Mouse (Mus musculus): ENCODE measurements at regions not wholly inside any gene's neighbourhood (a gene's known extent, or its start where the extent isn't known, plus 50 kb on each side); places are given as distances from the start of the nearest gene placed in this dataset.

- TF ChIP-seq CTCF (IDR thresholded peaks at IDR 0.05): no peak
- no peak for TF ChIP-seq EP300 (IDR thresholded peaks at IDR 0.05)
- H3K27ac ChIP-seq (ENCODE audit: low read length): no peak overlapping the region
- 60% methylated on average over 1 of the region's 1 CpGs for whole genome bisulfite sequencing
- no peaks in the 10 kb centered on the region for H3K27me3 ChIP-seq (replicated peaks; ENCODE audit: insufficient read depth, low read length)
- no peak overlapping the region for H3K4me3 ChIP-seq (ENCODE audit: low read depth, low read length)
- no peak overlapping the region for H3K9ac ChIP-seq (replicated peaks; ENCODE audit: low read depth)
- no peaks in the 10 kb centered on the region for H3K36me3 ChIP-seq (ENCODE audit: insufficient read depth, low read length)
- peaks cover 15% of the 10 kb centered on the region for H3K4me1 ChIP-seq (ENCODE audit: insufficient read depth, low read depth, low read length)
- H3K9me3 ChIP-seq (ENCODE audit: low read length): no peaks in the 10 kb centered on the region
- DNase-seq (ENCODE audit: low spot score) (no peak), ATAC-seq (no peak)
- no peak overlapping the region for H3K4me2 ChIP-seq (replicated peaks; ENCODE audit: low read depth, low read length)
These were observed 325.5 kb upstream of the Npvf start for GRCm38 (mm10) chr6:50979764-50980163.

GRCm38 (mm10) chr6:50980311-50980710 lies 326.1 kb upstream of the Npvf start:
- peaks cover 15% of the 10 kb centered on the region for H3K4me1 ChIP-seq (ENCODE audit: insufficient read depth, low read depth, low read length)
- 81% methylated on average over 4 of the region's 4 CpGs for WGBS
- no peak overlapping the region for H3K4me2 ChIP-seq (replicated peaks; ENCODE audit: low read depth, low read length)
- H3K27ac ChIP-seq (ENCODE audit: low read length): no peak overlapping the region
- no peak for TF ChIP-seq EP300 (IDR thresholded peaks at IDR 0.05)
- no peak for TF ChIP-seq CTCF (IDR thresholded peaks at IDR 0.05)
- H3K9ac ChIP-seq (replicated peaks; ENCODE audit: low read depth): no peak overlapping the region
- no peaks in the 10 kb centered on the region for H3K9me3 ChIP-seq (ENCODE audit: low read length)
- H3K4me3 ChIP-seq (ENCODE audit: low read depth, low read length): no peak overlapping the region
- ATAC-seq (no peak), DNase-seq (ENCODE audit: low spot score) (no peak)
- H3K27me3 ChIP-seq (replicated peaks; ENCODE audit: insufficient read depth, low read length): no peaks in the 10 kb centered on the region
- no peaks in the 10 kb centered on the region for H3K36me3 ChIP-seq (ENCODE audit: insufficient read depth, low read length)

DNA sequence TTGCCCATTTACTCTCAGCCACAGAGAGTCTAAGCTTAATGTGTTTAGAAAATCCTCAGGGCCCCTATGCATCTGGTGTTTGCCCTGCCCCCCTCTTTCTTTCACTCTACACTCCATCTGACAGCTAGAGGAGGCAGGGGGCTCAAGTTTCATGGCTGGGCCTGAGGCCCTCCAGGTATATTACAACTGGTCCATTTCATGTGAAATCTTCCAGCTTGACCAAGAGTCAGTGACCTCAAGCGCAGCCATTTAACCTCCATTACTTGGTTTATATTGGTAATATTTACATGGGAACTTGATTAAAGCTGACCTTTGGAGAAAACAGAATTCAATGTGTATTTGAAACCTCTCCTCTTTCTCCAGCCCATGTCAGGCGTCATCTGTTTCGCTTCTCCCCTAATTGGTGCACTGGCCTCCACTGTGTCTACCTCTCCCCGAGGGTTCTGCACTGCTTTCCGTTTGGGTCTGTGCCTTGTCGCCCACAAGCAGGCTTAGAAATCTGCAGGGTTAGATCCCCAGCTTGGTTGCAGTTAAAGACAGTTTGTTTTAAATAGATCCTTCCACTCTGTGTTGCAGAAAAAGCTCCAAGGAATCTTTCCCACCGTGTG lies 327.6 kb upstream of the Npvf start:
- ATAC-seq: no peak
- H3K36me3 ChIP-seq (ENCODE audit: insufficient read depth, low read length): no peaks in the 10 kb centered on the region
- H3K9ac ChIP-seq (replicated peaks; ENCODE audit: low read depth): no peak overlapping the region
- no peak overlapping the region for H3K27ac ChIP-seq (ENCODE audit: low read length)
- H3K9me3 ChIP-seq (ENCODE audit: low read length): no peaks in the 10 kb centered on the region
- peaks cover 13% of the 10 kb centered on the region for H3K4me1 ChIP-seq (ENCODE audit: insufficient read depth, low read depth, low read length)
- no peaks in the 10 kb centered on the region for H3K27me3 ChIP-seq (replicated peaks; ENCODE audit: insufficient read depth, low read length)
- WGBS: 56% methylated on average over 7 of the region's 7 CpGs
- TF ChIP-seq CTCF (IDR thresholded peaks at IDR 0.05): no peak
- TF ChIP-seq EP300 (IDR thresholded peaks at IDR 0.05): no peak
- no peak overlapping the region for H3K4me2 ChIP-seq (replicated peaks; ENCODE audit: low read depth, low read length)
- no peak overlapping the region for H3K4me3 ChIP-seq (ENCODE audit: low read depth, low read length)
- no peak for DNase-seq (ENCODE audit: low spot score)

GRCm38 (mm10) chr6:50982856-50983255 lies 328.6 kb upstream of the Npvf start:
- no peaks in the 10 kb centered on the region for H3K9me3 ChIP-seq (ENCODE audit: low read length)
- H3K27ac ChIP-seq (ENCODE audit: low read length): no peak overlapping the region
- ATAC-seq (no peak), DNase-seq (ENCODE audit: low spot score) (no peak)
- no peak overlapping the region for H3K4me3 ChIP-seq (ENCODE audit: low read depth, low read length)
- no peak overlapping the region for H3K4me2 ChIP-seq (replicated peaks; ENCODE audit: low read depth, low read length)
- 57% methylated on average over 4 of the region's 4 CpGs for WGBS
- no peaks in the 10 kb centered on the region for H3K36me3 ChIP-seq (ENCODE audit: insufficient read depth, low read length)
- no peaks in the 10 kb centered on the region for H3K27me3 ChIP-seq (replicated peaks; ENCODE audit: insufficient read depth, low read length)
- TF ChIP-seq EP300 (IDR thresholded peaks at IDR 0.05) (no peak), CTCF (IDR thresholded peaks at IDR 0.05) (no peak)
- H3K9ac ChIP-seq (replicated peaks; ENCODE audit: low read depth): no peak overlapping the region
- H3K4me1 ChIP-seq (ENCODE audit: insufficient read depth, low read depth, low read length): peaks cover 2% of the 10 kb centered on the region

DNA sequence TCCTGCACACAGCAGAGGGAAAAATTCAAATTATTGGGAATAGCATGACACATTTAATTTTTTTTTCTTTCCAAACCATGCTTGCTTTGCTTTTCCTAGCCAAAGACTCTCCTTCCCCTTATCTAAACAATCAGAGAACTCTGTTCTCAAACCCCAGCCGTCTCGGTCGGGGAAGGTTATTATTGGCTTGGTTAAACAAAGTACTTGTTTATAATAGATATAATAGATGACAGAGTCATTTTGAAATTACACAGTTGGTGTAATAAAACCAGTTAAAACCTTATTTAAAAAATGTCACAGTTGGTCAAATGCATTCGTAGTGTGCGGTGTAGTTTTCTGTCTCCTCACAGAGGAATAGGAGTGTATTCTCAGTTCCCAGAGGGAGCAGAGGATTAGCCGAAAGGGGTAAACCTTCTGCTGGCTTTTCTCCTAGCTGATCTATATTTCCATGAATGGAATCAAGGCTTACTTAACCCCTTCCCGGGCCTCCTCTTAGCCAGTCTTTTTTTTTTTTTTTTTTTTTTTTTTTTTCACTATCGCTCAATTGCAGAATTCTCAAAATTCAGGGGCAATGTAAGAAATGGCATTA lies 329.4 kb upstream of the Npvf start:
- H3K27ac ChIP-seq (ENCODE audit: low read length): no peak overlapping the region
- no peak for DNase-seq (ENCODE audit: low spot score)

GRCm38 (mm10) chr6:50984157-50984905 lies 330.1 kb upstream of the Npvf start:
- DNase-seq (ENCODE audit: low spot score) (no peak), ATAC-seq (peak; percentile 38; the same call in 1 of the 2 replicates)
- TF ChIP-seq CTCF (IDR thresholded peaks at IDR 0.05) (no peak), EP300 (IDR thresholded peaks at IDR 0.05) (no peak)
- Histone ChIP-seq H3K27me3 (replicated peaks; ENCODE audit: insufficient read depth, low read length) (no peaks in the 10 kb centered on the region), H3K36me3 (ENCODE audit: insufficient read depth, low read length) (no peaks in the 10 kb centered on the region), H3K9me3 (ENCODE audit: low read length) (no peaks in the 10 kb centered on the region), H3K9ac (replicated peaks; ENCODE audit: low read depth) (no peak overlapping the region), H3K27ac (ENCODE audit: low read length) (no peak overlapping the region), H3K4me3 (ENCODE audit: low read depth, low read length) (no peak overlapping the region), H3K4me2 (replicated peaks; ENCODE audit: low read depth, low read length) (no peak overlapping the region), H3K4me1 (ENCODE audit: insufficient read depth, low read depth, low read length) (peaks cover 2% of the 10 kb centered on the region; the same call in 1 of the 2 replicates)
- WGBS: 53% methylated on average over 11 of the region's 11 CpGs

More for the DNA sequence above, 329.4 kb upstream of the Npvf start:
- Histone ChIP-seq H3K4me3 (ENCODE audit: low read depth, low read length) (no peak overlapping the region), H3K4me2 (replicated peaks; ENCODE audit: low read depth, low read length) (no peak overlapping the region), H3K9ac (replicated peaks; ENCODE audit: low read depth) (no peak overlapping the region), H3K9me3 (ENCODE audit: low read length) (no peaks in the 10 kb centered on the region), H3K27me3 (replicated peaks; ENCODE audit: insufficient read depth, low read length) (no peaks in the 10 kb centered on the region), H3K36me3 (ENCODE audit: insufficient read depth, low read length) (no peaks in the 10 kb centered on the region), H3K4me1 (ENCODE audit: insufficient read depth, low read depth, low read length) (peaks cover 2% of the 10 kb centered on the region; the same call in 1 of the 2 replicates)
- 26% methylated on average over 8 of the region's 8 CpGs for WGBS
- no peak for TF ChIP-seq CTCF (IDR thresholded peaks at IDR 0.05)
- no peak for TF ChIP-seq EP300 (IDR thresholded peaks at IDR 0.05)
- ATAC-seq: no peak

Measured in lung, postnatal 0 days (tissue).